Mouse (Mus musculus): ENCODE results near the gene Adm2. TPM values are rescaled to one million over a fixed set of nuclear protein-coding genes. Genes with fewer than 3 reads are reported as not detected.

Adm2 gene
- polyA plus RNA-seq, 1 experiment, result 5.3 TPM

DNA sequence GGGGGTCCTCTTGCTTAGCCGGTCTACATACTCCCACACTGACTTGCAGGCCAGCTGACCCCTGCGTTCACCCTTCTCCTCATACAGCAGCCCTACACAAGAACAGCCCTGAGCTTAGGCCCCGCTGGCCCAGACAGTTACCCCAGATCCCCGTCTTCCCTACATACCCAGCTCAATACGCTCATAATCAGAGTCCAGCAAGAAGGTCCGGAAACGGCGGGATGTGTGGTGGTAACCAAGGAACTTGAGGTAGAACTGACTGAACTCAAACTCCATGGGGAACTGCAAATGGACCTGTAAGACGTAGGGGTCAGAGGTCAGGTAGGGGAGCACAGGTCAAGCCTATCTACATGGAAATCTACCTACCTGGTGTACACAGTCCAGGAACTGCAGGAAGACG is 28.7 kb upstream of the Adm2 start:
- WGBS, result 97% methylated on average over 10 of the region's 10 CpGs
- no peaks in the 10 kb centered on the region for H3K27me3 ChIP-seq (ENCODE audit: control insufficient read depth, insufficient read depth, low read length)
- no peak overlapping the region for H3K27ac ChIP-seq (ENCODE audit: control insufficient read depth, insufficient read depth, low read length)
- no peak overlapping the region for H3K4me3 ChIP-seq (ENCODE audit: control insufficient read depth, insufficient read depth, low read length)
- H3K4me1 ChIP-seq (replicated peaks; ENCODE audit: control insufficient read depth, insufficient read depth, low read length), result no peaks in the 10 kb centered on the region
- peaks cover 70% of the 10 kb centered on the region for H3K36me3 ChIP-seq (ENCODE audit: control insufficient read depth, insufficient read depth, low read length)
- TF ChIP-seq CTCF (IDR thresholded peaks at IDR 0.05; ENCODE audit: borderline replicate concordance, control insufficient read depth, extremely low read depth, insufficient read depth, low read length, poor library complexity), result no peak
- TF ChIP-seq POLR2A (IDR thresholded peaks at IDR 0.05; ENCODE audit: control insufficient read depth, extremely low read depth, insufficient read depth, low read length, poor library complexity), result no peak
- DNase-seq, result no peak

DNA sequence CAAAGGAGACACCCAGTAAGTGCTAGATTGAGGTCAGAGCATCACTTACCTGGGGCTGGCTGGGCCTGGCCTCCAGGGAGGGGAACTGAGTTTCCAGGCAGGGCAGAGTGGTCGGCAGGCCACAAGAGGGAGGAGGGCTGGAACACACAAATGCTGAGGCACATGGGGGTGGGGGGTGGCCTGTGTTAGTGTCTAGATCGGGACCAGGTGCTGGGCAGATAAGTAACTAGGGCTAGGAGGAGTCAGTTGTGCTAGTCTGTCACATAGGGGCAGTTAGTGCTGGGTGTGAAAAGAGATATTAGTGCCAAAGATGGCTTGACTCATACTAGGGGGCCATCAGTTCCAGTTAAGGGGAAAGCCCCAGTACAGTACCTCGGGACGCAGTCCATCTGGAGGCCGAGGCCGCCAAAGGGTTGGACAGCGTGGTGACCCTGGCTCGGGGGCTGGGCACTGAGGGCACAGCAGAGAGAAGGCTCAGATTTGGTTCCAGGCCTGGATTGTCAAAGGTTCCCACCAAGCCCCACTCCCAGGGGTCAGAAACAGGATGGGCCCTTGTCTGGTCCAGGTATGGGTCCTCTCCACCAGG is 26.8 kb upstream of the Adm2 start:
- Histone ChIP-seq H3K27me3 (ENCODE audit: control insufficient read depth, insufficient read depth, low read length) (no peaks in the 10 kb centered on the region), H3K4me1 (replicated peaks; ENCODE audit: control insufficient read depth, insufficient read depth, low read length) (no peaks in the 10 kb centered on the region), H3K4me3 (ENCODE audit: control insufficient read depth, insufficient read depth, low read length) (no peak overlapping the region), H3K27ac (ENCODE audit: control insufficient read depth, insufficient read depth, low read length) (no peak overlapping the region), H3K36me3 (ENCODE audit: control insufficient read depth, insufficient read depth, low read length) (peaks cover 76% of the 10 kb centered on the region)
- DNase-seq, result no peak
- 97% methylated on average over 8 of the region's 8 CpGs for WGBS
- TF ChIP-seq POLR2A (IDR thresholded peaks at IDR 0.05; ENCODE audit: control insufficient read depth, extremely low read depth, insufficient read depth, low read length, poor library complexity) (no peak), CTCF (IDR thresholded peaks at IDR 0.05; ENCODE audit: borderline replicate concordance, control insufficient read depth, extremely low read depth, insufficient read depth, low read length, poor library complexity) (no peak)

DNA sequence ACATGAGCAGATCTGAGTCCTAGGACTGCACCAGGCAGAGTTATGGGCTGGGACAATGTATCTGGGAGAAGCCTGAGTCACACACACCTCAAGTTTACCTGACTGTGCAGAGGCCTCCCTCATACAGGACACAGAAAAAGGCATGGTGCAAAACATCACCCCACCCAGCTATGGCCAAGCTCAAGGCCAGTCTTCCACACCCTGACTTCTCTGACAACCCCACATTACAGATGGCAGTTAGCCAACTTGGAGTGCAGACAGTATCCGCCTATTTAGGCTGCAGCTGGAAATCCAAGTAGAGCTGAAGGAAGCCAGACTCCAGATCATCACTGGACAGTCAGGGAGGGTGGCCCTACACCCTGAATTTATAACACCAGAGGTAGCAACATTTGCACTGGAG is 26.1 kb upstream of the Adm2 start:
- WGBS, result 100% methylated on average over 1 of the region's 1 CpGs
- DNase-seq, result no peak
- Histone ChIP-seq H3K27ac (ENCODE audit: control insufficient read depth, insufficient read depth, low read length) (no peak overlapping the region), H3K27me3 (ENCODE audit: control insufficient read depth, insufficient read depth, low read length) (no peaks in the 10 kb centered on the region), H3K4me1 (replicated peaks; ENCODE audit: control insufficient read depth, insufficient read depth, low read length) (no peaks in the 10 kb centered on the region), H3K36me3 (ENCODE audit: control insufficient read depth, insufficient read depth, low read length) (peaks cover 76% of the 10 kb centered on the region), H3K4me3 (ENCODE audit: control insufficient read depth, insufficient read depth, low read length) (no peak overlapping the region)
- TF ChIP-seq CTCF (IDR thresholded peaks at IDR 0.05; ENCODE audit: borderline replicate concordance, control insufficient read depth, extremely low read depth, insufficient read depth, low read length, poor library complexity) (no peak), POLR2A (IDR thresholded peaks at IDR 0.05; ENCODE audit: control insufficient read depth, extremely low read depth, insufficient read depth, low read length, poor library complexity) (no peak)

DNA sequence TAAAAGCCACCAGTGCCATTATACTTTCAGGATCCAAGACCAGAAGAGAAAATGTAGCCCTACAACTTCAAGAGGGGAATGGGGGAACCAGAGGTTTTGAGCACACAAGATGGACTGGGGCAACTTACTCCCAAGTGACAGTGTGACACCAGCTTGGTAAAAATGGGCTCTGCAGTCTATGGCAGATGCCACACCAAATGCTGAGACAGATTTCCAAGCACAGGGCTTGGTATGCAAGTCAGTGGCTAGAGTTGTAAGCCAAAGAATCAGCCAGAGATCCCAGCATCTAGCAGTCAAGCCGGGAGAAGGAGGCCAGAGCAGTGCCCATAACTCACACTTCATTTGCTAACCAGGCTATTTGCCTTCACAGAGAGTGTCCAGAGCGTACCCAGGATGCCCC is 24.8 kb upstream of the Adm2 start:
- no peak for TF ChIP-seq POLR2A (IDR thresholded peaks at IDR 0.05; ENCODE audit: control insufficient read depth, extremely low read depth, insufficient read depth, low read length, poor library complexity)
- TF ChIP-seq CTCF (IDR thresholded peaks at IDR 0.05; ENCODE audit: borderline replicate concordance, control insufficient read depth, extremely low read depth, insufficient read depth, low read length, poor library complexity), result no peak

DNA sequence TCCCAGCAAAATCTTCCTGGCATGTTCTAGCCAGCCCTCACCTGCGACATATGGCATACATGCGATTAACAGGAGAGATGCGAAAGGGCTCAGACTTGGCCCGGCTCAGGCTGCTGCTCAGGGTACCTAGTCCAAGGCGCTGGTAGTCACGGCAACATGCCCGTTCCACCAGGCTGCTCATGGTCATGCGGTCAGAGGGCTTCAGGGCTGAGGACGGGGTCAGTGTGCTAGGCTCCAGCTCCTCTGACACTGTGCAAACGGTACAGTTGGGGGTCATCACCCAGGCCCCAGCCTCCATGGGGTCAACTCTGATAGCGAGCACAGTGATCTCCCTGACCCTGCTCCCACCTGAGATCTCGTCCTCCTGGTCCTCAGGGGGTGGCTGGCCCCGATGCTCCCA is 22.3 kb upstream of the Adm2 start:
- no peaks in the 10 kb centered on the region for H3K4me1 ChIP-seq (replicated peaks; ENCODE audit: control insufficient read depth, insufficient read depth, low read length)

More for the DNA sequence above, 24.8 kb upstream of the Adm2 start:
- Histone ChIP-seq H3K4me1 (replicated peaks; ENCODE audit: control insufficient read depth, insufficient read depth, low read length) (no peaks in the 10 kb centered on the region), H3K27ac (ENCODE audit: control insufficient read depth, insufficient read depth, low read length) (no peak overlapping the region), H3K4me3 (ENCODE audit: control insufficient read depth, insufficient read depth, low read length) (no peak overlapping the region), H3K36me3 (ENCODE audit: control insufficient read depth, insufficient read depth, low read length) (peaks cover 79% of the 10 kb centered on the region), H3K27me3 (ENCODE audit: control insufficient read depth, insufficient read depth, low read length) (no peaks in the 10 kb centered on the region)
- 96% methylated on average over 2 of the region's 2 CpGs for WGBS
- DNase-seq, result no peak

DNA sequence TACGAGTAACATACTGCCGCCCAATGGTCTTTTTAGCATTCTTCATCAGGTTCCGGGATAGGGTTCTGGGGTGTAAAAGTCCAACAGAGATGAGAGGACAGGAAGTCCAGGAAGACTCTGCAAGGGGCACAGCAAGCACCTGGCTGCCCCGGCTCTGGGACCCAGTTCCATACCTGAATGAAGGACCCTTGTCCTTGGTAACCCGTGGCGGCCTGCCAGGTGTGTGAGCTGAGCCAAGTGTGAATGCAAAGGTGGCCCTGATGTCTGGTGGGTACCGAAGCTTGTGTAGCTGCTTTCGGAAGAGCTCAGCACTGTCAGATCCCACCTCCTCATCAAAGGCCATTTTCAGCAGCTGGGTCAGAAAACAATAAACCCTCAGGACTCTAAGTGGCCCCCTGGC is 21.9 kb upstream of the Adm2 start:
- no peak for TF ChIP-seq CTCF (IDR thresholded peaks at IDR 0.05; ENCODE audit: borderline replicate concordance, control insufficient read depth, extremely low read depth, insufficient read depth, low read length, poor library complexity)
- no peak for TF ChIP-seq POLR2A (IDR thresholded peaks at IDR 0.05; ENCODE audit: control insufficient read depth, extremely low read depth, insufficient read depth, low read length, poor library complexity)
- Histone ChIP-seq H3K4me1 (replicated peaks; ENCODE audit: control insufficient read depth, insufficient read depth, low read length) (no peaks in the 10 kb centered on the region), H3K27me3 (ENCODE audit: control insufficient read depth, insufficient read depth, low read length) (no peaks in the 10 kb centered on the region), H3K27ac (ENCODE audit: control insufficient read depth, insufficient read depth, low read length) (no peak overlapping the region), H3K4me3 (ENCODE audit: control insufficient read depth, insufficient read depth, low read length) (no peak overlapping the region), H3K36me3 (ENCODE audit: control insufficient read depth, insufficient read depth, low read length) (peaks cover 78% of the 10 kb centered on the region)
- 98% methylated on average over 8 of the region's 8 CpGs for whole genome bisulfite sequencing
- DNase-seq, result no peak

More for the DNA sequence above, 22.3 kb upstream of the Adm2 start:
- Histone ChIP-seq H3K36me3 (ENCODE audit: control insufficient read depth, insufficient read depth, low read length) (peaks cover 78% of the 10 kb centered on the region), H3K4me3 (ENCODE audit: control insufficient read depth, insufficient read depth, low read length) (no peak overlapping the region), H3K27me3 (ENCODE audit: control insufficient read depth, insufficient read depth, low read length) (no peaks in the 10 kb centered on the region), H3K27ac (ENCODE audit: control insufficient read depth, insufficient read depth, low read length) (no peak overlapping the region)
- no peak for TF ChIP-seq CTCF (IDR thresholded peaks at IDR 0.05; ENCODE audit: borderline replicate concordance, control insufficient read depth, extremely low read depth, insufficient read depth, low read length, poor library complexity)
- TF ChIP-seq POLR2A (IDR thresholded peaks at IDR 0.05; ENCODE audit: control insufficient read depth, extremely low read depth, insufficient read depth, low read length, poor library complexity), result no peak
- 96% methylated on average over 13 of the region's 13 CpGs for WGBS
- DNase-seq, result no peak

DNA sequence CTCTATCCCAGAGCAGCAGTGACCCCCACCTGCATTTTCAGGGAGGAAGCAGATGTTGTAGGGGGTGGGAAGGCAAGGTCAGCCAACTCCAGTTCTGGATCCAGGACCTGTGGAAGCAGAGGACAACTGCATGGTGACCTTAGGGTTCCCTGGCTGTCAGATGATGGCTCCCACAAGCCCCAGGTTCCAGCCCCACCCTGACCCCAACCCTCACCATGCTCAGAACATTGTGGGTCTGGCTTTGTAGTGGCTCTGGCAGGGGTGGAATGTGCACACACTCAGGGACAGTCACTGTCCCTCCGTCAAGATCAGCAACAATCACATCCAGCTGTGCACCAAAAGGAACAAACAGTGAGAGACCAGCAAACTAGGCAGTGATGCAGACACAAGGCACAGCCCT is 16.6 kb upstream of the Adm2 start:
- Histone ChIP-seq H3K27me3 (ENCODE audit: control insufficient read depth, insufficient read depth, low read length) (no peaks in the 10 kb centered on the region), H3K4me1 (replicated peaks; ENCODE audit: control insufficient read depth, insufficient read depth, low read length) (peaks cover 39% of the 10 kb centered on the region), H3K36me3 (ENCODE audit: control insufficient read depth, insufficient read depth, low read length) (peaks cover 49% of the 10 kb centered on the region), H3K27ac (ENCODE audit: control insufficient read depth, insufficient read depth, low read length) (no peak overlapping the region), H3K4me3 (ENCODE audit: control insufficient read depth, insufficient read depth, low read length) (no peak overlapping the region)
- DNase-seq, result no peak
- WGBS, result 100% methylated on average over 1 of the region's 1 CpGs
- TF ChIP-seq POLR2A (IDR thresholded peaks at IDR 0.05; ENCODE audit: control insufficient read depth, extremely low read depth, insufficient read depth, low read length, poor library complexity), result no peak
- no peak for TF ChIP-seq CTCF (IDR thresholded peaks at IDR 0.05; ENCODE audit: borderline replicate concordance, control insufficient read depth, extremely low read depth, insufficient read depth, low read length, poor library complexity)
